17 mouse cellular contexts compared by ENCODE assay signal in genomic region chr8:118830291-118830690, GRCm38 (mm10).
DNase-seq lines count a peak whose midpoint lies in the region; ATAC-seq and TF ChIP-seq lines count a peak whose summit lies in the region.
"Had no signal": no experiment of that assay in that cellular context is flagged by ENCODE, and none has a peak within 500 bp of the region (broad histone marks: within the 10 kb centered on the region; RNA-seq: fewer than 3 reads in every experiment).

No protein-coding gene starts in this region.

- no peak overlapping the region for H3K4me3 ChIP-seq in left cerebral cortex, adult 2 months
- H3K4me3 ChIP-seq in forebrain, embryonic 11.5 days (ENCODE audit: low read depth, low read length) = no peak overlapping the region
- H3K4me3 ChIP-seq: forebrain, embryonic 10.5 days; limb, embryonic 12.5 days had no signal

- no peak for ATAC-seq in forebrain, embryonic 11.5 days (replicated peaks; ENCODE audit: low FRiP score)
- ATAC-seq: intestine, embryonic 16.5 days had no signal

- TF ChIP-seq CTCF in left cerebral cortex, adult 2 months (IDR thresholded peaks at IDR 0.05) = no peak

- no peak overlapping the region for H3K9ac ChIP-seq in forebrain, embryonic 11.5 days (ENCODE audit: low read length)
- H3K9ac ChIP-seq: limb, embryonic 12.5 days had no signal

- H3K36me3 ChIP-seq in forebrain, embryonic 11.5 days (ENCODE audit: control insufficient read depth, insufficient read depth, low read length) = no peaks in the 10 kb centered on the region
- H3K36me3 ChIP-seq: forebrain, embryonic 10.5 days; limb, embryonic 12.5 days had no signal

- H3K27ac ChIP-seq in left cerebral cortex, adult 2 months = no peak overlapping the region
- H3K27ac ChIP-seq in forebrain, embryonic 11.5 days (ENCODE audit: low read depth, low read length) = no peak overlapping the region
- H3K27ac ChIP-seq: limb, embryonic 12.5 days had no signal

- no peaks in the 10 kb centered on the region for H3K9me3 ChIP-seq in forebrain, embryonic 11.5 days (ENCODE audit: control insufficient read depth, low read length)
- H3K9me3 ChIP-seq: forebrain, embryonic 10.5 days; limb, embryonic 12.5 days had no signal

- H3K4me1 ChIP-seq in forebrain, embryonic 11.5 days (replicated peaks; ENCODE audit: control insufficient read depth, insufficient read depth, low read length) = no peaks in the 10 kb centered on the region; the same call in 1 of the 2 replicates
- H3K4me1 ChIP-seq: limb, embryonic 12.5 days; megakaryocyte, embryonic 14.5 days had no signal

- no peaks in the 10 kb centered on the region for H3K27me3 ChIP-seq in forebrain, embryonic 11.5 days (ENCODE audit: control insufficient read depth, insufficient read depth, low read length)
- H3K27me3 ChIP-seq: limb, embryonic 12.5 days; megakaryocyte, embryonic 14.5 days had no signal

- peak; percentile 28 to 32 for DNase-seq in left cerebral cortex, adult 2 months (ENCODE audit: extremely low spot score in 1 of 2, low spot score in 2 of 2)
- no peak for DNase-seq in left cerebral cortex, postnatal 4 days
- peak; percentile 50 to 57 for DNase-seq in urinary bladder, adult 18-20 months (ENCODE audit: low spot score in 2 of 2)
- no peak for DNase-seq in urinary bladder, postnatal 4 days (ENCODE audit: low spot score in 2 of 2)
- peak; percentile 24 to 65 for DNase-seq in left cerebral cortex, postnatal 25 days (ENCODE audit: low spot score in 2 of 2)
- no peak for DNase-seq in heart, adult 9 months (ENCODE audit: low spot score in 2 of 2)
- no peak for DNase-seq in forebrain, embryonic 11.5 days (ENCODE audit: low spot score)
- no peak for DNase-seq in retina, postnatal 1 day
- DNase-seq: adrenal gland, postnatal 14 days; B cell, adult 2 months; spleen, adult 18-20 months; thymus, postnatal 36 days had no signal

- H3K4me2 ChIP-seq in forebrain, embryonic 11.5 days (ENCODE audit: low read depth, low read length, severe bottlenecking) = no peak overlapping the region
- H3K4me2 ChIP-seq: heart, embryonic 11.5 days; limb, embryonic 12.5 days had no signal

- 67% methylated on average over 5 of the region's 5 CpGs for WGBS in forebrain, embryonic 11.5 days

- intact Hi-C loops in left cerebral cortex, adult 2 months (cut with DNase I) = no loop called here
- intact Hi-C loops in left cerebral cortex, postnatal 4 days (cut with DNase I) = no loop called here
- intact Hi-C loops in left cerebral cortex, postnatal 25 days (cut with DNase I) = no loop called here

Comparison
In these comparisons a context has a peak if more than half of its experiments do, and no peak if none do; other contexts are left out.
1. DNase-seq: peak in left cerebral cortex, adult 2 months (2 of 2), urinary bladder, adult 18-20 months (2 of 2) and left cerebral cortex, postnatal 25 days (2 of 2); none in left cerebral cortex, postnatal 4 days (single experiment), urinary bladder, postnatal 4 days (0 of 2), heart, adult 9 months (0 of 2), forebrain, embryonic 11.5 days (single experiment) and retina, postnatal 1 day (single experiment).